Mouse (Mus musculus) limb, embryonic 11.5 days (tissue): ENCODE data around the gene Zfp286. TPM values are rescaled to one million over a fixed set of nuclear protein-coding genes. Genes with fewer than 3 reads are reported as not detected.

ENCODE experiments used
- ATAC-seq: fragments of 200-750 bp; cut with Nextera tagmentation; 2 replicates; pipeline ENCODE4 v1.8.0; 2017; ENCODE audit warnings: low read depth; ENCODE audit not compliant: insufficient number of reproducible peaks, low FRiP score, low TSS enrichment
- DNase-seq: peaks from one replicate; pipeline ENCODE4 v3.0.0-alpha.2; 2015; ENCODE audit warnings: low spot score
- H3K27ac ChIP-seq: fragments of 300-500 bp; sonication (generic); replicated peaks from 2 replicates; pipeline ENCODE4 v1.5.1; 2014; ENCODE audit warnings: low read depth, mild to moderate bottlenecking, low read length
- H3K27me3 ChIP-seq: fragments of 300-500 bp; sonication (generic); 2 replicates; pipeline ENCODE4 v1.6.1; 2014; ENCODE audit warnings: mild to moderate bottlenecking, low read length, mixed read lengths; ENCODE audit not compliant: control insufficient read depth, insufficient read depth
- H3K36me3 ChIP-seq: fragments of 300-500 bp; sonication (generic); 2 replicates; pipeline ENCODE4 v1.6.1; 2014; ENCODE audit warnings: mild to moderate bottlenecking, low read length, moderate library complexity, mixed read lengths; ENCODE audit not compliant: control insufficient read depth, insufficient read depth
- H3K4me1 ChIP-seq: fragments of 300-500 bp; sonication (generic); 2 replicates; pipeline ENCODE4 v1.6.1; 2014; ENCODE audit warnings: low read length, mixed read lengths; ENCODE audit not compliant: control insufficient read depth, insufficient read depth
- H3K4me2 ChIP-seq: fragments of 300-500 bp; sonication (generic); 2 replicates; pipeline ENCODE4 v1.6.1; 2014; ENCODE audit warnings: low read depth, mild to moderate bottlenecking, moderate library complexity; ENCODE audit not compliant: severe bottlenecking
- H3K4me3 ChIP-seq: fragments of 300-500 bp; sonication (generic); 2 replicates; pipeline ENCODE4 v1.5.1; 2014; ENCODE audit warnings: low read depth, low read length
- H3K9ac ChIP-seq: fragments of 300-500 bp; sonication (generic); 2 replicates; pipeline ENCODE4 v1.6.1; 2014; ENCODE audit warnings: mild to moderate bottlenecking, low read length
- H3K9me3 ChIP-seq: fragments of 300-500 bp; sonication (generic); 2 replicates; pipeline ENCODE4 v1.6.1; 2016; ENCODE audit warnings: low read length; ENCODE audit not compliant: control insufficient read depth
- WGBS: fragments of 180-500 bp; shearing (Covaris S2); extraction: QIAGEN DNeasy Blood & Tissue Kit; methylation state at CpG from one replicate; pipeline ENCODE4 v1.1.7; 2014; 5-methylcytosine and 5-hydroxymethylcytosine counted together
- polyA plus RNA-seq: library from polyadenylated mRNA; unstranded; fragments of >200 nt; fragmentation: Nextera tagmentation; extraction: Ambion mirVana; gene quantifications from 2 replicates; pipeline ENCODE4 v1.2.1, GENCODE M21; 2014

The Zfp286 gene
- polyA plus RNA-seq, 1 experiment from 2014 or later = 33.8 TPM

DNA sequence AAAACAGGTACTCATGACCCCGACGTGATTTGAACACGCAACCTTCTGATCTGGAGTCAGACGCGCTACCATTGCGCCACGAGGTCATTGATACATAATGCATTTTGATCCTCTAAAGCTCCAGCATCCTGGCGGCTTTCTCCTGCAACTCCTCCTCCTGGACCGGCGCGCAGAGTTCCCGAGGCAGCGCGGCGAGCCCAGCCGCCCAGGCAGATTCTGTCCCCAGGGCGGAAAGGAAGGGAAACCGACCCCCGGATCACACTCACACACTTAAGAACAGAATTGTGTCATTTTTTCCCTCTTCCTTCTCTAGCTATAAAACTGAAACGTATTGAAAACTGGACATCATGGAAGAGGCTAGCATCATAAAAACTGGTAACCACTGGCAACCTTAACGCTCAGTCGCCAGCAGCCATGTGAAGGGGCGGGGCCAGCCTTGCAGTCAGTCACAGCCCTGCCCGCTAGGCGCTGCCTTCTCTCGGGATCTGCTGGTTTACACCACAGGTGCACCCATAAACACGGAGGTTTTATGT lies 43.2 kb downstream of the Zfp286 start:
- ATAC-seq = peak; percentile 73; the same call in 1 of the 2 replicates

DNA sequence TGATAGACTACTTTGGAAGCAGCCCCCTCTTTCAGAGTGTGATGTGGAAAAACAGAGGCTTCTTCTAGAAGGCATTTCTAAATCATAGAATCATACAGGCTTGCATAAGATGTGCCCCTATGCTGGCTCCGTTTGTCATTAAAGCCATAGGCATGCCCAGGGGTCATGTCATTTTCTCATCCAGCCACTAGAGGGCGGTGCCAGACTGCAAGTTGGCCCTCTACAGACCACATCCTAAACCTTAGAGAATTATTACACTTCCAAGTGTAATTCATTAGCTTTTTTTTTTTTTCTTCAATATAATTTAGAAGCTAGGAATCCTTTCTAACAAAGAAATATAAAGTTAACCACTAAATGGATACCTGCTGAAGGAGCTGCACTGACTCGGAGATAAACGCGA lies 45.2 kb downstream of the Zfp286 start:
- Histone ChIP-seq H3K4me3 (no peak overlapping the region), H3K9ac (no peak overlapping the region), H3K4me2 (no peak overlapping the region), H3K27me3 (no peaks in the 10 kb centered on the region), H3K4me1 (peaks cover 11% of the 10 kb centered on the region), H3K27ac (no peak overlapping the region), H3K36me3 (no peaks in the 10 kb centered on the region), H3K9me3 (no peaks in the 10 kb centered on the region)
- ATAC-seq (no peak), DNase-seq (peak; percentile 84)
- WGBS = 41% methylated on average over 5 of the region's 5 CpGs

More for the DNA sequence above, 43.2 kb downstream of the Zfp286 start:
- Histone ChIP-seq H3K27me3 (no peaks in the 10 kb centered on the region), H3K4me3 (peak overlapping the region; percentile 31), H3K27ac (no peak overlapping the region), H3K36me3 (no peaks in the 10 kb centered on the region), H3K9ac (0 out of 2 replicates have a peak overlapping the region, but pooled peaks have one; percentile 27), H3K9me3 (no peaks in the 10 kb centered on the region), H3K4me2 (peak overlapping the region; percentile 57), H3K4me1 (peaks cover 11% of the 10 kb centered on the region)
- DNase-seq = peak; percentile 83
- WGBS = 2% methylated on average over 27 of the region's 27 CpGs

DNA sequence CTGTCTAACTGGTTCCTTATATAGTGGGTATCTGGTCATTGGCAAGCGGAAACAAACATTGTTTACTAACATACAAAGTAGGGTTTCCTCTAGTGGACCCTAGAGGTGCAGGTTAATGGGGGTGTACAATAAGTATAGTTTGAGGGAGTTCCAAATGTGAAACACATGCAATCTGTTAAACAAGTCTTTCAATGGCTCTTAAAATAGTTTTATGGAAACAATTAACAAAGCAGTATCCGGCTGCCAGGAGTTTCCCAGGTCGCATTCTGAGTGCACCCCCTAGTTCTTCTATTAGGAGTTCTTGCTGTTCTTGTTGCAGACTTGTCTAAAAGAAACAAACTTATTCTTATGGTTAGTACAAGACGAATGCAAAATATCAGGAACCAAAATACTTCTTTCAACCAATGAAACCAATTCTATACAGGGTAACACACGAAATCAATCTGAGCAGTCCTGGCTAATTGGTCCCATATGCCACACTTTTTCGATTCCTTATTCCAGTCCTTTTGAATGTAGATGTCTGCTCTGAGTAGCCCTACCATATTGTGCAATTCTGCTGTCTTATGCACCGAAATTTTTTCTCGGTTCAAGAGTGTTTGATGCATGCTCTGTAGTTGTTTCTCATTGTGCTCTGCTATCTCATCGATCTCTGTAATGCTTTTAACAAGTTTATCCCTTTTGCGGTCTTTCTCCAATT lies 46.9 kb downstream of the Zfp286 start:
- Histone ChIP-seq H3K9me3 (no peaks in the 10 kb centered on the region), H3K27ac (0 out of 2 replicates have a peak overlapping the region, but pooled peaks have one; percentile 36), H3K4me3 (no peak overlapping the region), H3K4me1 (peaks cover 11% of the 10 kb centered on the region), H3K4me2 (no peak overlapping the region), H3K27me3 (no peaks in the 10 kb centered on the region), H3K9ac (no peak overlapping the region), H3K36me3 (no peaks in the 10 kb centered on the region)
- ATAC-seq = no peak
- DNase-seq = peak; percentile 39
- 31% methylated on average over 10 of the region's 10 CpGs for WGBS

DNA sequence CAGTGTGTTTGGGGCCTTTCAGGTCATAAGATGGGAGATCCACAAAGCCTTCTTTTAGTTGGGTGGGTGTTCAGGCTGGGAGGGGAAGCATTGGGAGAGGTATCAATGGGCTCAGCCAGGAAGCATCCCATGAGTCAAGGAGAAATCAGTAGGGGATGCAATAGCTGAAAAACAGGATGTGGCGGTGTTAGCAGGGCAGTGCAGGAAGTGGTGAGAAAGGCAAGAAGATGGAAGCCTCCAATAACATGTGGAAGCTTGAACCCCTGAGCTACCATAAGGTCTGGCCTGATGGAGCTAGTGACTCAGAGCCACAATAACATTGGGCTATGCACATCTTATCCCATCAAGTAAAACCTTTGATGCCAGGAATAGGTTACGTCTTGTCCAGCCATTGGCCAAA lies 48.1 kb downstream of the Zfp286 start:
- no peak overlapping the region for H3K4me2 ChIP-seq
- 77% methylated on average over 2 of the region's 2 CpGs for WGBS
- H3K9me3 ChIP-seq = no peaks in the 10 kb centered on the region
- H3K4me3 ChIP-seq = no peak overlapping the region
- no peak overlapping the region for H3K27ac ChIP-seq
- no peak overlapping the region for H3K9ac ChIP-seq
- ATAC-seq (no peak), DNase-seq (no peak)
- H3K4me1 ChIP-seq = peaks cover 11% of the 10 kb centered on the region
- no peaks in the 10 kb centered on the region for H3K27me3 ChIP-seq
- no peaks in the 10 kb centered on the region for H3K36me3 ChIP-seq

DNA sequence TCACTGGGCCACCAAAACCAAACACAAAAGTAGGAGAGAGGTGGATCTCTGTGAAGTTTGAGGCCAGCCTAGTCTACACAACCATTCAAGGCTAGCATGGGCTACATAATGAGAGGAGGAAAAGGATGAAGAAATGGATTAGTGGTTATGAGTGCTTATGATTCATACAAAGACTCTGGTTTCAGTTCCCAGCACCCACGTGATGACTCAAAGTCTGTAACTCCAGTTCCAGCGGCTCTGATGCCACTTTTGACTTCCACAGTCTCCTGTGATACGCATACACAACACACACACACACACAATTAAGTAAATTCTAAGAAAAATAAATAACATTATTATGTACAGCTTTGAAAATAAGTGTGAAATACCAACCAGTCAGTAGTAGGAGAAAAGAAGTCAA lies 56.6 kb downstream of the Zfp286 start:
- DNase-seq (no peak), ATAC-seq (no peak)
- H3K4me1 ChIP-seq = no peaks in the 10 kb centered on the region
- WGBS = 83% methylated on average over 3 of the region's 3 CpGs
- no peak overlapping the region for H3K4me2 ChIP-seq
- no peaks in the 10 kb centered on the region for H3K27me3 ChIP-seq
- H3K9me3 ChIP-seq = no peaks in the 10 kb centered on the region
- H3K27ac ChIP-seq = no peak overlapping the region
- 0 out of 2 replicates have a peak, but pooled peaks cover 2% of the 10 kb centered on the region for H3K36me3 ChIP-seq
- no peak overlapping the region for H3K9ac ChIP-seq
- H3K4me3 ChIP-seq = no peak overlapping the region

DNA sequence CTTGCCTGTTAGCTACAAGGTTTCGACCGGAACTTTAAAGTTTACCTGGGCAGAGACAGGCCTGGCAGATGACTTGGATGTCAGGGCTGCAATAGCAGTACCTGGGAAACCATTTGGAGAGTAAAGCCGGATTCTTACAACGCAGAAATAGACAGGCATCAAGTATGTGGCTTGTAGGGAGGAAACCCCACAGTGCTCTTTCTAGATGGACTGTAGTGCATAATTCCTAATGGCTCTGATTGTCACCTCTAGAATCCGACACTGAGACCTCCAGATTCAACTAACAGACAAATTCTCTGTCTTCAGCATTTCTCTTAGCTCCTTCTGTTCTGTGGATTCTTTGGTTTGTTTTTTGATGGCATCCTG lies 57.3 kb downstream of the Zfp286 start:
- H3K27me3 ChIP-seq = no peaks in the 10 kb centered on the region
- H3K9ac ChIP-seq = peak overlapping the region; percentile 12; the same call in 1 of the 2 replicates
- peak overlapping the region; percentile 81; the same call in 1 of the 2 replicates for H3K4me2 ChIP-seq
- no peaks in the 10 kb centered on the region for H3K4me1 ChIP-seq
- ATAC-seq (no peak), DNase-seq (no peak)
- 0 out of 2 replicates have a peak, but pooled peaks cover 2% of the 10 kb centered on the region for H3K36me3 ChIP-seq
- WGBS = 20% methylated on average over 5 of the region's 5 CpGs
- no peak overlapping the region for H3K27ac ChIP-seq
- no peaks in the 10 kb centered on the region for H3K9me3 ChIP-seq
- peak overlapping the region; percentile 77 for H3K4me3 ChIP-seq

DNA sequence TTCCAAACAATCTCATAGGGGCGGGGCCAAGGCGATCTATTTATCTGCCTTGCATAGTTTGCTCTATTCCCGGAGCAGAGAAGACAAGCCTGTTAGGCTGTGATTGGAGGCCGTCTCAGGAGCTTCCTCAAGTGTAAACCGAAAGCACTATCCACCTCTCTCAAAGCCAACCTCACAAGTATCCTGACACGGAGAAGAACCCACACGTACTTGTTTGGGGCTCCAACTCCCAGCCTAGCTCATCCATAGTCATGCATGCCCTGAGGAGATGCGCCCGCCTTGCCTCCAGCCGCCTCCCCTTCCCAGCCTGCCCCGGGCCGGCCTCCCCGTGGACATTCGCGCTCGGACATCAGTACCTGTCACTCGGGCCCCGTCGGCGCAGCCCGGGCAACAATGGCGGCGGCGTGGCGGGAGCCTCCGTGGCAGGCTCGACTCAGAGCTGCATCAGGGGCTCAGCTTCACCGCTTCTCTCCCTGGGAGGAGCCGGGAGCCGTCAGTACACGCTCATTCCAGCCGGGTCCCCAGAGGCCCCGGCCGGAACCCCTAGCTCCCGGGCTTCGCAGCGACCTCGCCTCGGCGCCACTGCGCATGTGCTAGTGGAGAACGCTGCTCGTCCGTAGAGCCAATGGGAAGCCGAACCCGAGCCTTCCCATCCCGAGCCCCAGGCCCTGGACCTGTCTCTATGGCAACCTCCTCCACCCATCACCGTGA lies 57.8 kb downstream of the Zfp286 start, which contains the start of gene Zfp287:
TSS of gene Zfp287 (minus strand) at position 595 of the 711 bp plus-strand sequence.
- no peaks in the 10 kb centered on the region for H3K9me3 ChIP-seq
- ATAC-seq (peak; percentile 91), DNase-seq (peak; percentile 93)
- no peaks in the 10 kb centered on the region for H3K4me1 ChIP-seq
- H3K4me2 ChIP-seq = peak within 1 kb of the TSS; percentile 81
- peak within 1 kb of the TSS; percentile 72 for H3K9ac ChIP-seq
- H3K36me3 ChIP-seq = 0 out of 2 replicates have a peak, but pooled peaks cover 2% of the 10 kb centered on the region
- 2% methylated on average over 48 of the region's 48 CpGs for WGBS
- H3K4me3 ChIP-seq = peak within 1 kb of the TSS; percentile 77
- H3K27me3 ChIP-seq = no peaks in the 10 kb centered on the region
- H3K27ac ChIP-seq = peak within 1 kb of the TSS; percentile 65; the same call in 1 of the 2 replicates

DNA sequence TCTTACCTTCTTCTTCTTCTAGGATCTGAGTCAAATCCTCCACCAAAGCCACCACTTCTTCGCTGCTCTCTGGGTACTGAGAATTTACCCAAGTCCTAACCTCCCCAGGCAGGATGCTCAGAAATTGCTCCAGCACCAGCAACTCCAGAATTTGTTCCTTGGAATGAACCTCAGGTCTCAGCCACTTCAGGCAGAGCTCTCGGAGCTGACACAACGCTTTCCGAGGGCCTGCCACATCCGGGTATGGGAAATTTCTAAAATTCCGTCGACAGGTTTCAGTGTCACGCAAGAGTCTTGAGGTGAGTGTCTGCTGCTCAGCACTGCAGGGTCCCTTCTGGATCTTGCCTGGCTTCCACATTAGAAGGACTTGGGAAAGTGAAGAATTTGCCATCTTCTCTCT lies 61.0 kb downstream of the Zfp286 start:
- Histone ChIP-seq H3K4me2 (no peak overlapping the region), H3K27me3 (no peaks in the 10 kb centered on the region), H3K9ac (no peak overlapping the region), H3K36me3 (peaks cover 6% of the 10 kb centered on the region; the same call in 1 of the 2 replicates), H3K4me3 (no peak overlapping the region), H3K27ac (no peak overlapping the region), H3K9me3 (no peaks in the 10 kb centered on the region), H3K4me1 (no peaks in the 10 kb centered on the region)
- no peak for ATAC-seq
- 93% methylated on average over 8 of the region's 8 CpGs for WGBS
- DNase-seq = no peak
